Mouse (Mus musculus) heart, embryonic 12.5 days (tissue): ENCODE data around the gene C2cd5. TPM values are rescaled to one million over a fixed set of nuclear protein-coding genes. Genes with fewer than 3 reads are reported as not detected.
"Not testable (repeated sequence)": the region's sequence is repeated elsewhere in the genome, so short reads cannot be mapped to it uniquely, and the experiment has no call there.

Experiments used
- ATAC-seq: fragments of 200-750 bp; cut with Nextera tagmentation; 2 replicates; pipeline ENCODE4 v1.8.0; 2017; ENCODE audit warnings: moderate TSS enrichment, moderate library complexity; ENCODE audit not compliant: insufficient number of reproducible peaks, low FRiP score
- H3K27ac ChIP-seq: fragments of 300-500 bp; sonication (generic); 2 replicates; pipeline ENCODE4 v1.5.1; 2016; ENCODE audit warnings: mild to moderate bottlenecking, moderate library complexity; ENCODE audit not compliant: poor library complexity, severe bottlenecking
- H3K27me3 ChIP-seq: fragments of 300-500 bp; sonication (generic); replicated peaks from 2 replicates; pipeline ENCODE4 v1.6.1; 2016; ENCODE audit warnings: mild to moderate bottlenecking, moderate library complexity
- H3K36me3 ChIP-seq: fragments of 300-500 bp; sonication (generic); 2 replicates; pipeline ENCODE4 v1.6.1; 2016; ENCODE audit warnings: mild to moderate bottlenecking, moderate library complexity
- H3K4me1 ChIP-seq: fragments of 300-500 bp; sonication (generic); replicated peaks from 2 replicates; pipeline ENCODE4 v1.6.1; 2016; ENCODE audit warnings: mild to moderate bottlenecking
- H3K4me2 ChIP-seq: fragments of 300-500 bp; sonication (generic); 2 replicates; pipeline ENCODE4 v1.6.1; 2016; ENCODE audit warnings: mild to moderate bottlenecking, moderate library complexity
- H3K4me3 ChIP-seq: fragments of 300-500 bp; sonication (generic); 2 replicates; pipeline ENCODE4 v1.5.1; 2016; ENCODE audit warnings: mild to moderate bottlenecking
- H3K9ac ChIP-seq: fragments of 300-500 bp; sonication (generic); 2 replicates; pipeline ENCODE4 v1.6.1; 2016; ENCODE audit warnings: mild to moderate bottlenecking, moderate library complexity
- H3K9me3 ChIP-seq: fragments of 300-500 bp; sonication (generic); replicated peaks from 2 replicates; pipeline ENCODE4 v1.6.1; 2016; ENCODE audit warnings: mild to moderate bottlenecking, moderate library complexity
- WGBS: fragments of 180-500 bp; shearing (Covaris S2); methylation state at CpG from one replicate; pipeline ENCODE4 v1.1.7; 2016; 5-methylcytosine and 5-hydroxymethylcytosine counted together
- polyA plus RNA-seq: library from polyadenylated mRNA; unstranded; fragments of >200 nt; fragmentation: Nextera tagmentation; extraction: Ambion mirVana; gene quantifications from 2 replicates; pipeline ENCODE4 v1.2.1, GENCODE M21; 2016

Gene C2cd5
- polyA plus RNA-seq, 1 experiment from 2014 or later: 25.1 TPM

GRCm38 (mm10) chr6:143020647-143021046 is 79.3 kb downstream of the C2cd5 start:
- Histone ChIP-seq H3K27ac (no peak overlapping the region), H3K4me3 (no peak overlapping the region), H3K4me1 (peaks cover 9% of the 10 kb centered on the region; the same call in 1 of the 2 replicates), H3K27me3 (no peaks in the 10 kb centered on the region), H3K9me3 (no peaks in the 10 kb centered on the region), H3K9ac (no peak overlapping the region), H3K36me3 (peaks cover 11% of the 10 kb centered on the region), H3K4me2 (no peak overlapping the region)
- 62% methylated on average over 5 of the region's 5 CpGs for WGBS
- no peak for ATAC-seq

- peaks cover 9% of the 10 kb centered on the region; the same call in 1 of the 2 replicates for H3K4me1 ChIP-seq
- H3K4me2 ChIP-seq: no peak overlapping the region
- no peak overlapping the region for H3K27ac ChIP-seq
- H3K9me3 ChIP-seq: no peaks in the 10 kb centered on the region
- no peak overlapping the region for H3K9ac ChIP-seq
- ATAC-seq: no peak
- peaks cover 11% of the 10 kb centered on the region for H3K36me3 ChIP-seq
- 93% methylated on average over 4 of the region's 4 CpGs for WGBS
- H3K27me3 ChIP-seq: no peaks in the 10 kb centered on the region
- no peak overlapping the region for H3K4me3 ChIP-seq
Observed at GRCm38 (mm10) chr6:143020146-143020545, 79.8 kb downstream of the C2cd5 start.

- ATAC-seq: 0 out of 2 replicates have a peak, but pooled peaks have one; percentile 36
- Histone ChIP-seq H3K9ac (no peak overlapping the region), H3K4me3 (no peak overlapping the region), H3K9me3 (peaks cover 4% of the 10 kb centered on the region; the same call in 1 of the 2 replicates), H3K36me3 (peaks cover 42% of the 10 kb centered on the region), H3K4me2 (no peak overlapping the region), H3K27me3 (no peaks in the 10 kb centered on the region), H3K27ac (no peak overlapping the region), H3K4me1 (peaks cover 11% of the 10 kb centered on the region; the same call in 1 of the 2 replicates)
- WGBS: 87% methylated on average over 15 of the region's 15 CpGs
Observed at GRCm38 (mm10) chr6:143012513-143013215, 87.3 kb downstream of the C2cd5 start.

- Histone ChIP-seq H3K4me2 (no peak overlapping the region), H3K4me1 (peaks cover 10% of the 10 kb centered on the region; the same call in 1 of the 2 replicates), H3K9me3 (peaks cover 11% of the 10 kb centered on the region; the same call in 1 of the 2 replicates), H3K36me3 (peaks cover 38% of the 10 kb centered on the region), H3K27ac (no peak overlapping the region), H3K27me3 (no peaks in the 10 kb centered on the region), H3K4me3 (no peak overlapping the region), H3K9ac (no peak overlapping the region)
- no peak for ATAC-seq
- 79% methylated on average over 5 of the region's 5 CpGs for WGBS
Observed at GRCm38 (mm10) chr6:143008865-143009264, 91.1 kb downstream of the C2cd5 start.

- ATAC-seq, H3K9ac ChIP-seq, H3K27me3 ChIP-seq, H3K4me3 ChIP-seq, H3K4me1 ChIP-seq, H3K4me2 ChIP-seq, H3K27ac ChIP-seq: not testable (repeated sequence)
- 91% methylated on average over 9 of the region's 9 CpGs for WGBS
- peaks cover 11% of the 10 kb centered on the region; the same call in 1 of the 2 replicates for H3K9me3 ChIP-seq
- peaks cover 16% of the 10 kb centered on the region; the same call in 1 of the 2 replicates for H3K36me3 ChIP-seq
Observed at GRCm38 (mm10) chr6:143005209-143005608, 94.7 kb downstream of the C2cd5 start.

GRCm38 (mm10) chr6:143004801-143005200 is 95.1 kb downstream of the C2cd5 start:
- 69% methylated on average over 9 of the region's 9 CpGs for WGBS
- Histone ChIP-seq H3K4me2 (no peak overlapping the region), H3K27ac (no peak overlapping the region), H3K4me1 (peaks cover 7% of the 10 kb centered on the region), H3K27me3 (no peaks in the 10 kb centered on the region), H3K36me3 (peaks cover 14% of the 10 kb centered on the region; the same call in 1 of the 2 replicates), H3K4me3 (no peak overlapping the region), H3K9me3 (peaks cover 11% of the 10 kb centered on the region; the same call in 1 of the 2 replicates), H3K9ac (no peak overlapping the region)
- no peak for ATAC-seq

GRCm38 (mm10) chr6:142998221-142998999 is 101.5 kb downstream of the C2cd5 start:
- no peak overlapping the region for H3K9ac ChIP-seq
- WGBS: 57% methylated on average over 12 of the region's 12 CpGs
- no peak overlapping the region for H3K27ac ChIP-seq

GRCm38 (mm10) chr6:142996887-142997286 is 103.1 kb downstream of the C2cd5 start:
- no peaks in the 10 kb centered on the region for H3K9me3 ChIP-seq
- H3K4me3 ChIP-seq: no peak overlapping the region
- WGBS: 78% methylated on average over 3 of the region's 3 CpGs
- peaks cover 24% of the 10 kb centered on the region for H3K4me1 ChIP-seq
- H3K27ac ChIP-seq: no peak overlapping the region
- H3K9ac ChIP-seq: no peak overlapping the region
- H3K4me2 ChIP-seq: no peak overlapping the region
- no peaks in the 10 kb centered on the region for H3K27me3 ChIP-seq
- H3K36me3 ChIP-seq: no peaks in the 10 kb centered on the region
- no peak for ATAC-seq

More at GRCm38 (mm10) chr6:142998221-142998999, 101.5 kb downstream of the C2cd5 start:
- Histone ChIP-seq H3K27me3 (no peaks in the 10 kb centered on the region), H3K36me3 (no peaks in the 10 kb centered on the region), H3K4me1 (peaks cover 22% of the 10 kb centered on the region; the same call in 1 of the 2 replicates), H3K4me2 (no peak overlapping the region), H3K9me3 (no peaks in the 10 kb centered on the region), H3K4me3 (no peak overlapping the region)
- no peak for ATAC-seq

GRCm38 (mm10) chr6:142995567-142995966 is 104.4 kb downstream of the C2cd5 start:
- H3K4me1 ChIP-seq: peaks cover 32% of the 10 kb centered on the region
- H3K9ac ChIP-seq: no peak overlapping the region
- no peak overlapping the region for H3K27ac ChIP-seq
- WGBS: 71% methylated on average over 5 of the region's 5 CpGs
- no peak overlapping the region for H3K4me3 ChIP-seq
- no peaks in the 10 kb centered on the region for H3K27me3 ChIP-seq
- H3K4me2 ChIP-seq: no peak overlapping the region
- no peaks in the 10 kb centered on the region for H3K9me3 ChIP-seq
- no peak for ATAC-seq
- no peaks in the 10 kb centered on the region for H3K36me3 ChIP-seq

GRCm38 (mm10) chr6:142994821-142995220 is 105.1 kb downstream of the C2cd5 start:
- Histone ChIP-seq H3K36me3 (no peaks in the 10 kb centered on the region), H3K4me3 (no peak overlapping the region), H3K9me3 (no peaks in the 10 kb centered on the region), H3K27ac (peak overlapping the region; percentile 62; the same call in 1 of the 2 replicates), H3K27me3 (no peaks in the 10 kb centered on the region), H3K4me1 (peaks cover 32% of the 10 kb centered on the region), H3K9ac (no peak overlapping the region), H3K4me2 (no peak overlapping the region)
- 59% methylated on average over 7 of the region's 7 CpGs for WGBS
- ATAC-seq: no peak
